Mouse (Mus musculus) forebrain, embryonic 10.5 days (tissue): ENCODE data around the gene Tradd. TPM values are rescaled to one million over a fixed set of nuclear protein-coding genes. Genes with fewer than 3 reads are reported as not detected.
"Not testable (repeated sequence)": the region's sequence is repeated elsewhere in the genome, so short reads cannot be mapped to it uniquely, and the experiment has no call there.

ENCODE experiments used
- DNase-seq: peaks from one replicate; pipeline ENCODE4 v3.0.0-alpha.2; 2017; ENCODE audit warnings: low spot score; ENCODE audit errors: extremely low spot score
- H3K27ac ChIP-seq: fragments of 300-500 bp; sonication (generic); 2 replicates; pipeline ENCODE4 v1.5.1; 2016; ENCODE audit warnings: mild to moderate bottlenecking
- H3K27me3 ChIP-seq: fragments of 300-500 bp; sonication (generic); 2 replicates; pipeline ENCODE4 v1.6.1; 2016; ENCODE audit warnings: mild to moderate bottlenecking; ENCODE audit not compliant: poor library complexity, severe bottlenecking
- H3K36me3 ChIP-seq: fragments of 300-500 bp; sonication (generic); replicated peaks from 2 replicates; pipeline ENCODE4 v1.6.1; 2016; ENCODE audit warnings: mild to moderate bottlenecking, moderate library complexity
- H3K4me1 ChIP-seq: fragments of 300-500 bp; sonication (generic); 2 replicates; pipeline ENCODE4 v1.6.1; 2016
- H3K4me3 ChIP-seq: fragments of 300-500 bp; sonication (generic); 2 replicates; pipeline ENCODE4 v1.5.1; 2016; ENCODE audit warnings: mild to moderate bottlenecking, moderate library complexity
- H3K9me3 ChIP-seq: fragments of 300-500 bp; sonication (generic); 2 replicates; pipeline ENCODE4 v1.6.1; 2016; ENCODE audit warnings: mild to moderate bottlenecking, moderate library complexity
- WGBS: fragments of 180-500 bp; shearing (Covaris S2); methylation state at CpG from one replicate; pipeline ENCODE4 v1.1.7; 2016; 5-methylcytosine and 5-hydroxymethylcytosine counted together
- polyA plus RNA-seq: library from polyadenylated mRNA; unstranded; fragments of >200 nt; fragmentation: Nextera tagmentation; extraction: Ambion mirVana; gene quantifications from 2 replicates; pipeline ENCODE4 v1.2.1, GENCODE M21; 2016

Gene Tradd
- polyA plus RNA-seq, 1 experiment from 2014 or later, result 13.9 TPM

DNA sequence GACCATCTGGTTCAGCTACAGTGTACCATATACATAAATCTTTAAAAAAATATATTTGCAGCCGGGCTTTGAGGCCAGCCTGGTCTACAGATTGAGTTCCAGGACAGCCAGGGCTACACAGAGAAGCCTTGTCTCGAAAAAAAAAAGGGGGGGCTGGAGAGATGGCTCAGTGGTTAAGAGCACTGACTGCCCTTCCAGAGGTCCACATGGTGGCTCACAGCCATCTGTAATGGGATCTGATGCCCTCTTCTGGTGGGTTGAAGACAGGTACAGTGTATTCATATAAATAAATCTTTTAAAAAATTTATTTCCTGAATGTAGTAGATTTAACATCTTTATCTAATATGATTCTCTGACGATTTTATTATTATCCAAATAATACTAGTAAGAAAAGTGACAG is 27.4 kb upstream of the Tradd start:
- not testable (repeated sequence) for H3K27ac ChIP-seq, H3K4me3 ChIP-seq, H3K9me3 ChIP-seq, DNase-seq, H3K36me3 ChIP-seq
- Histone ChIP-seq H3K27me3 (peaks cover 34% of the 10 kb centered on the region), H3K4me1 (peaks cover 37% of the 10 kb centered on the region)
- 70% methylated on average over 3 of the region's 3 CpGs for WGBS

DNA sequence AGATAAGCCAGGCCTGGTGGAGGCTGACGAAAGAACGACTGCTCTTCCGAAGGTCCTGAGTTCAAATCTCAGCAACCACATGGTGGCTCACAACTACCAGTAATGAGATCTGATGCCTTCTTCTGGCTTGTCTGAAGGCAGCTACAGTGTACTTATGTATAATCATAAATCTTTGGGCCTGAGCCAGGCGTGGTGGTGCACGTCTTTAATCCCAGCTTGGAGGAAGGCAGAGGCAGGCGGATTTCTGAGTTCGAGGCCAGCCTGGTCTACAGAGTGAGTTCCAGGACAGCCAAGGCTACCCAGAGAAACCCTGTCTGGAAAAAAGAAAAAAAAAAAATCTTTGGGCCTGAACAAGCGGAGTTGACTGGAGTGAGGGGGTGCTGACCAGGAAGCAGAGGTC is 27.0 kb upstream of the Tradd start:
- not testable (repeated sequence) for H3K36me3 ChIP-seq, DNase-seq, H3K9me3 ChIP-seq, H3K27ac ChIP-seq
- H3K4me3 ChIP-seq, result peak overlapping the region; percentile 65; the same call in 1 of the 2 replicates
- 91% methylated on average over 8 of the region's 8 CpGs for WGBS
- peaks cover 37% of the 10 kb centered on the region for H3K27me3 ChIP-seq
- H3K4me1 ChIP-seq, result peaks cover 35% of the 10 kb centered on the region

DNA sequence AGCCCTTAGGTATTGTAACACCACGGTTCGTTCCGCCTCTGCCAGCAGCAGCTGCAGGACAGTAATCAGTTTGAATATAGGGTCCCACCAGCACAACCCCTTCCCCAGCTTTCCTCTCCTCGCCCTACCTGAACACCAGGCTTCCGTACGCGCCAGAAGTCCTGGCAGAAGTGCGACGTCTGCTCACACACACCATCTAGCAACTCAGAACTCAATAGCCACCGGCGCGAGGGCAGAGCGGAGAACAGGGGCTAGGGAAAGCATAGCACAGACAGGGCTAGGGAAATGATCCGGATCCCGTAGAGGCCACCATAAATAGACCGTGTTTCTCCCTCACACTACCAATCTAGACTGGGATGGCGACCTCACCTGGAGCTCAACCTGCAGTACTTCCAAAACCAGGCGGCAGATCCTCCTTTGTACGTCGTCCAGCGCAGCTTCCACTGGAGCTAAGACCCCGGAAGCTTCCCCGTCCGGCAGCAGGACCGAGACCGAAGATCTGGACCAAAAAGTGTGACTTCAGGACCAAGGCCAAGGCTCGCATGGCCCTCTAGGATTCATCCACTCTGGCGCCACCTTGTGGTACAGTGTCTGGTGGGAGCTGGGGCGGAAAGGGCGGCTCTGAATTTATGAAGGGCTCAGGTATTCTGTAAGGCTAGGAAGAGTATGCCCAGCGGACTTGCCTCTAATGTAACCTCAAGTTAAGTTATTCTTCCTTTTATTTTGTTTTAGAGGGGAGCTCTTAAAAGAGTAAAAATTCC is 26.3 kb upstream of the Tradd start:
- Histone ChIP-seq H3K4me1 (peaks cover 35% of the 10 kb centered on the region), H3K36me3 (0 out of 2 replicates have a peak, but pooled peaks cover under 1% of the 10 kb centered on the region), H3K27me3 (peaks cover 39% of the 10 kb centered on the region), H3K4me3 (peak overlapping the region; percentile 65), H3K27ac (no peak overlapping the region), H3K9me3 (no peaks in the 10 kb centered on the region)
- DNase-seq, result peak; percentile 89
- WGBS, result 6% methylated on average over 31 of the region's 31 CpGs

DNA sequence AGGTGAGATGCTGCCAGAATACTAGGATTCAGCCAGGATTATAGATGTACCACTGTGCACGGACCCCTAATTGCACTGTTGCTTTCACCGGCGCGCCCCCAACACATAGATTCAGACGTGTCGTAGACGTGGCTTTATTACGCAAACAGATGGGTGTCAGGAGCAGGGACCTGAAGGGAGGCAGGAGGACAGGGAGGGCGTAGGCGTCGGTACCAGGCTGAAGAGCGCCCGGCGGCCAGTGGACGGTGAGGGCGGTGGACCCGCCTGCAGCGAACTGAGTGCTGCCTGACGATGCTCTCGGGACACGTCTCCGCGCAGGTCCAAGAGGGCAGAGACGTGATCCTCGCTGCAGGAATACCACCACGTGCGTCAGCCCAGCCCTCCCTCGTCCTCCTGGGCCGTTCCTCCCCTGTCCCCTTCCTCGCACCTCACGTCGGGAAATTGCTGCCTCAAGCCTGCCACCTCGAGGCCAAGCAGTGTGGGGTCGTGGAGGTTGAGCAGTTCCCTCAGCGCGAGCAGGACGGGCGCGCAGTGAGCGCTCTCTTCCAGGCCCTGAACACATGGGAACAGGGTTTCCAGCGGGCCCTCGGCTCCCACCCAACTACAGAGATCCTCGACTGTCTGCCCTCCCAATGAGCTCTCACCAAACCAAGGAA is 25.5 kb upstream of the Tradd start, which contains the start of gene 4931428F04Rik:
Gene 4931428F04Rik, minus strand, starts transcription at position 60 of the 656 bp plus-strand sequence.
- Histone ChIP-seq H3K36me3 (peaks cover 8% of the 10 kb centered on the region), H3K9me3 (no peaks in the 10 kb centered on the region), H3K27me3 (peaks cover 47% of the 10 kb centered on the region), H3K27ac (peak within 1 kb of the TSS; percentile 96), H3K4me3 (peak within 1 kb of the TSS; percentile 65), H3K4me1 (peaks cover 35% of the 10 kb centered on the region)
- peak; percentile 58 for DNase-seq
- WGBS, result 2% methylated on average over 43 of the region's 43 CpGs

DNA sequence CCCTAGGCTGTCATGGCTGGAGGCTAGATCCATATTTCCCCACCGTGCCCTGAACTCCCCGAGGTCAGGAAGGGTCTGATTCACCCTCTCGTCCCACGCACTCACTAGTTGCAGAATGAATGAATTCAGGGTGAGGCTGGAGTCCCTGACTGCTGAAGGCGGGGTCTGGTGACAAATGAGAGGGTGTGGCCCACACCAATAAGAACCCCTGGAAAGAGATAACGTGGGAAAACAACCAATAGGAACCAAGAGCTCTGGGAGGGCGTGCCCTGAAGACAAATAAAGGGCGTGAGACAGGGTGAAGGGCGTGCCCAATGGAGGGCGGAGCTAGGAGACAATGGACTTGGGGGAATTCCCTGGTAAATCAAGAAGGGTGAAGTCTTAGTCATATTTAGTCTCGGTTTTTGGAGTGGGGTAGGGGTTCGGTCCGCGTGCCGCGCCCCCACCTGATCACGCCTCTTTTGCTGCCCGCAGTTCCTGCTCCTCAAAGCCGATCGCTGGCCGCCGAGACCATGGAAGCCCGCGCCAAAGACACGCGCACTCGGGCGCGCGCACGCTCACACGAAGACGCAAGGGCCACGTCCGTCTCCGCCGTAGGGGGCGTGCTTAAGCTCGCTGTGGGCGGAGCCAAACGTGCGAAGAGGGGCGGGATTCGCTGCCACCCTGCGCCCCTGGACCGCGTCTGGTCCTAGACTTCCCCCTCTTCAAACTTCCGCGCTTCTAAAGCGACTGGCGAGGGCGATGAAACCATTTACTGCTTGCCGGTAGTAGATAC is 24.7 kb upstream of the Tradd start:
- H3K4me1 ChIP-seq, result peaks cover 35% of the 10 kb centered on the region
- no peaks in the 10 kb centered on the region for H3K9me3 ChIP-seq
- WGBS, result under 1% methylated on average over 53 of the region's 53 CpGs
- H3K27me3 ChIP-seq, result peaks cover 54% of the 10 kb centered on the region
- H3K4me3 ChIP-seq, result peak overlapping the region; percentile 65
- peak overlapping the region; percentile 96 for H3K27ac ChIP-seq
- peak; percentile 93 for DNase-seq
- peaks cover 15% of the 10 kb centered on the region for H3K36me3 ChIP-seq

DNA sequence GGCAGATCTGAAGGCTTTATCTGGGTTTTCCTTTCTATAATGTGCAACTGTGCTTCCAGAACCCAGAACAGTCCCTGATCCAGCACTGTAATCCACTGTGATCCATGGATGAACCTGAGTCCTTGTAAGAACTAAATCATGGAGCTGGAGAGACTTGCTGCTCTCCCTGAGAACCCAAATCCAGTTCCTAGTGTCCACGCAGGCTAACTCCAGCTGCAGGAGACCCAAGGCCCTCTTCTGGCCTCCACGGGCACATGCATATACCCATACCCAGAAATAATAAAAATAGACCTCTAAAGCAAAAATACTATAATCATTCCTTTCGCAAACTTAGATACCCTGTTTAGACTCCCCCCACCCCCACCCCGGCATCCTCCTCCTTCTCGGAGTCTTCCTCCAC is 23.8 kb upstream of the Tradd start:
- peak overlapping the region; percentile 96; the same call in 1 of the 2 replicates for H3K27ac ChIP-seq
- H3K4me1 ChIP-seq, result peaks cover 35% of the 10 kb centered on the region
- H3K27me3 ChIP-seq, result peaks cover 55% of the 10 kb centered on the region
- no peak for DNase-seq
- WGBS, result 91% methylated on average over 5 of the region's 5 CpGs
- peak overlapping the region; percentile 65 for H3K4me3 ChIP-seq
- H3K9me3 ChIP-seq, result no peaks in the 10 kb centered on the region
- peaks cover 20% of the 10 kb centered on the region for H3K36me3 ChIP-seq

DNA sequence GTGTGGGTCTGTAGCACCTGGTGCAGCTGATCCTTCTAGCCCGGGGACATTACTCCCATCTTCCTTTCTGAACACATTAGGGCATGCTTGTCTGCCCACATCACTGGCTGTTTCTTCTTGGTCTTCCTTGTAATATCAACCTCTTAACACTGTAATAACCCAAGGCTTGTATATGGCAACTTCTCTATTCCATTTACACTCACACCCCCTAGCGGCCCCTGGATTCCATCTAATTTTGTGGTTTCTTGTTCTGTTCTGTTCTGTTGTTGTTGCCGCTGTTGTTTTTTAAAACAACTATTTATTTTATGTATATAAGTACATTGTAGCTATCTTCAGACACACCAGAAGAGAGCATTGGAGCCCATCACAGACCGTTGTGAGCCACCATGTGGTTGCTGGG is 22.5 kb upstream of the Tradd start:
- no peak overlapping the region for H3K27ac ChIP-seq
- H3K4me1 ChIP-seq, result peaks cover 37% of the 10 kb centered on the region
- peaks cover 63% of the 10 kb centered on the region for H3K27me3 ChIP-seq
- WGBS, result 91% methylated on average over 4 of the region's 4 CpGs
- H3K4me3 ChIP-seq, result no peak overlapping the region
- peaks cover 34% of the 10 kb centered on the region for H3K36me3 ChIP-seq
- DNase-seq, result no peak
- no peaks in the 10 kb centered on the region for H3K9me3 ChIP-seq

DNA sequence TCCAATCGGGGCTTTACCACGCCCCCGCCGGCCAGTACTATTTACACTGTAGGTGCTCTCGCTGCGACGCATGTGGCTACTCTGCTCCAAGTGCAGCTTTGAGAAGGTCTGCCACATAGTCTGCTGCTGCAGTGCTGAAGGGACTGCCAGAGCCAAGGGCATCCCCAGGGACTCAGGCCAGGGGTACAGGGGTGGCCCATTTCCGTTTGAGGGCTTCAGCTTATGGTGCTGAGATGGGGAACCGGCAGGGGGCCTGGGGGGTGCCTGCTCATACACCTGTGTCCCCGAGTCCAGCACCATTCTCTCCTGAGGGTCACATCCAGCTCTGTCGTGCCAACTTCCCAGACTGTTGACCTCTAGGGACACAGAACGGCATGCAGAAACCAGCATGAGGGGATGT is 21.1 kb upstream of the Tradd start:
- Histone ChIP-seq H3K4me3 (no peak overlapping the region), H3K4me1 (peaks cover 32% of the 10 kb centered on the region), H3K36me3 (peaks cover 40% of the 10 kb centered on the region), H3K27me3 (peaks cover 67% of the 10 kb centered on the region), H3K9me3 (no peaks in the 10 kb centered on the region), H3K27ac (no peak overlapping the region)
- DNase-seq, result no peak
- 54% methylated on average over 12 of the region's 12 CpGs for WGBS

DNA sequence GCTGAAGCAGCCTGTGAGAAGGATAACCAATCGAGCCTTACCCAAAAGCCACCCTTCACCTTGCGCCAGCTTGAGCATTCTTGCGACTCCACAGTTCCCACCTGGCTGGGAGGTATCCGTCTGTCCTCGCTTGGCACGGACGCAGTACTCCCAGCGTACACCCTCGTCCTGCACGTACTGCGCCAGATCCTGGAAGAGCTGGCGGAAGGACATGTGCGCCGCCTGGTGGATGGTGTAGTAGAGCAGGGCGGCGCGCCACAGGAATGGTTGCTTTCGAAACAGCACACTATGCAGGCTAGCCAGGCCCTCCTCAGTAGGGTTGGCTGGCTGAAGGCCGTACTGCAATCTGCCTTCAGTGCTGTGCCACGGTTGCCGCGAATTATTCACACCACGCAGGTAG is 18.7 kb upstream of the Tradd start:
- 18% methylated on average over 23 of the region's 23 CpGs for WGBS
- DNase-seq, result no peak
- H3K27me3 ChIP-seq, result peaks cover 79% of the 10 kb centered on the region

DNA sequence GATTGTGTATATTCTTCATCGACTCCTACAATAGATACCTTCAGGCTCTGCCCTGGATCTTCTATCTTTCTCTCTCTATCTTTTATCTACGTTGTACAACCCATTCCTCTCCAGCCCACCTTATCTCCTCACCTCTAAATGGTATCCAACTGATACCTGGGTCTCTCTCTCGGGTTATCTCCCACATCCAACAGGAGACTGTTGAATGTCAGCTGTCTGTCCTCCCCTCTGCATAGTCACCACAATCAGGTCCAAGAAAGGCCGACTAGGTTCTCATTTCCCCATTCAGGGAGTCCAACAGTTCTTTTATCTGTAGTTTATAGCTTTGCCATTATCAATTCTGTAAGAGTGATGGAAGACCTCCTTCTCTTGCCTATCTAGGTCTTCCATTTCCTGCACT is 17.8 kb upstream of the Tradd start:
- 92% methylated on average over 4 of the region's 4 CpGs for WGBS
- Histone ChIP-seq H3K27ac (no peak overlapping the region), H3K4me1 (peaks cover 17% of the 10 kb centered on the region), H3K36me3 (peaks cover 40% of the 10 kb centered on the region), H3K4me3 (no peak overlapping the region), H3K27me3 (peaks cover 88% of the 10 kb centered on the region), H3K9me3 (no peaks in the 10 kb centered on the region)
- no peak for DNase-seq

More for the DNA sequence above, 18.7 kb upstream of the Tradd start:
- Histone ChIP-seq H3K4me1 (peaks cover 19% of the 10 kb centered on the region), H3K4me3 (no peak overlapping the region; the same call in 1 of the 2 replicates), H3K9me3 (no peaks in the 10 kb centered on the region), H3K27ac (no peak overlapping the region), H3K36me3 (peaks cover 40% of the 10 kb centered on the region)

DNA sequence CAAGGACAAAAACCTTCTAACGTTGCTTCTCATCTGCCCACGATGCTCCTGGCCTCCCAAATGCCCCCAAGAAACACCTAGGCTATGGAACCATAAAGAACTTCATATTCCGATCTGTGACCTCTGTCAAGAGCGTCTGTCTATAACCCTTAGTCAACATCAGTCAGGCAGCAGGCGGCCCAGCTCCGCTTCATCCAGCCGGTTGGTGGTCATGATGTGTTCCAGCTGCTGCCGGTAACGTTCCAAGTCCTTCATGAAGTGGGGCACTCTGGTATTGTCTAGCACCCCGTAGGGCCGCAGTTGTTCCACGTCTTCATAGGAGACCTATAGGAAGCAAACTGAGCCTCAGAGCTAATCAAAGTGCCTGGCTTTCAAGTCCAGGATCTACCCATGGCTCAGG is 17.4 kb upstream of the Tradd start:
- H3K9me3 ChIP-seq, result no peaks in the 10 kb centered on the region
- 89% methylated on average over 12 of the region's 12 CpGs for WGBS
- no peak for DNase-seq
- H3K27me3 ChIP-seq, result peaks cover 92% of the 10 kb centered on the region
- peaks cover 19% of the 10 kb centered on the region for H3K4me1 ChIP-seq
- H3K36me3 ChIP-seq, result peaks cover 40% of the 10 kb centered on the region
- H3K4me3 ChIP-seq, result no peak overlapping the region
- H3K27ac ChIP-seq, result no peak overlapping the region

DNA sequence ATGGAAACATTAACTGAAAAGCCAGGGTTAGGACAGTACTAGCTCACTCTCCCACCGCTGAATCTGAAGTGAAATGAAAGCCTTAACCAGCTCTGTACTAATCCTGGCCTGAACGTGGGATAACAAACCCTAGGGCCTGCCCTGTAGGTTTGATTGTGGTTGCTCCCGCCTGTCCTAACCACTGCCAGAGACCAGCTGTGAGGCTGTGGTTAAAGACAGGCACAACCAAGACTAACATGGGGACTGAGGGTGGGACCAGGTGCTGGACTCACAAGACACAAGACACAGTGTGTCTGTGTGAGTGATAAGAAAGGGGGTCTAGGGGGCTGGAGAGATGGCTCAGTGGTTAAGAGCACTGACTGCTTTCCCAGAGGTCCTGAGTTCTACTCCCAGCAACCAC is 16.2 kb upstream of the Tradd start:
- Histone ChIP-seq H3K27ac (no peak overlapping the region), H3K4me1 (peaks cover 32% of the 10 kb centered on the region), H3K36me3 (peaks cover 38% of the 10 kb centered on the region), H3K4me3 (no peak overlapping the region), H3K27me3 (peaks cover 98% of the 10 kb centered on the region), H3K9me3 (no peaks in the 10 kb centered on the region)
- no peak for DNase-seq
- WGBS, result 67% methylated on average over 3 of the region's 3 CpGs
